Mouse (Mus musculus): Measurements from ENCODE around the gene 1190007I07Rik.
"Not testable (repeated sequence)": the region's sequence is repeated elsewhere in the genome, so short reads cannot be mapped to it uniquely, and the experiment has no call there.

1190007I07Rik gene

DNA sequence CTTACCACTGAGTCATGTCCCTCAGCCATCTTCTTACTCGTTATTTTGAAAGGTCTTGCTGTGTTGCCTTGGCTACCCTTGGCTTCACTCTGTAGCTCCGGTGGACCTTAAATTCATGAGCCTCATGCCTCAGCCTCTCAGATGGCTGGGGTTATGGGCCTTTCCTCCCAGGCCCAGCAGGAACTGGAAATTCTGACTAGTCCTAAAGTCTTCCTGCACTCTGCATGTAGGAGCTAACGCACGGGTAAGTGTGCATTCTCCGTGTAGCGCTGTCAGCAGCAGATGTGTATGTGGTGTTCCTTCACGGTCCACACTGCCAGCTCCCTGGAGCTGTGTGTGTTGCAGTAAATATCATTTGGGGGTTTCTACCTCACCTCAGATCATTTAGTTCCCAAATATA lies 8.1 kb upstream of the 1190007I07Rik start:
- in situ Hi-C loops (cut with MboI; ENCODE audit: unreplicated experiment in 2 of 2): loop anchor here in 1 of 2 experiments (10.0 to 25.0 kb wide), 2 partner anchors 914 to 1244 kb away; partner anchors contain the start of genes Dohh, Fzr1, Gm48551 and Gm48552

GRCm38 (mm10) chr10:82630497-82630896 lies 7.5 kb upstream of the 1190007I07Rik start:
- in situ Hi-C loops (cut with MboI; ENCODE audit: unreplicated experiment in 2 of 2): loop anchor here in 1 of 2 experiments (10.0 to 25.0 kb wide), 2 partner anchors 914 to 1243 kb away; partner anchors contain the start of genes Dohh, Fzr1, Gm48551 and Gm48552

- in situ Hi-C loops (cut with MboI; ENCODE audit: unreplicated experiment in 2 of 2): loop anchor here (5.0 to 25.0 kb wide), 3 partner anchors 68 to 1242 kb away; partner anchors contain the start of genes Dohh (in 1 of the 2), Fzr1 (in 1 of the 2), Gm48551 (in 1 of the 2) and Gm48552 (in 1 of the 2)
These were observed 6.7 kb upstream of the 1190007I07Rik start, which contains the start of gene Tdg for GRCm38 (mm10) chr10:82629586-82630255. Gene Tdg (plus strand): TSS chr10:82629828.

DNA sequence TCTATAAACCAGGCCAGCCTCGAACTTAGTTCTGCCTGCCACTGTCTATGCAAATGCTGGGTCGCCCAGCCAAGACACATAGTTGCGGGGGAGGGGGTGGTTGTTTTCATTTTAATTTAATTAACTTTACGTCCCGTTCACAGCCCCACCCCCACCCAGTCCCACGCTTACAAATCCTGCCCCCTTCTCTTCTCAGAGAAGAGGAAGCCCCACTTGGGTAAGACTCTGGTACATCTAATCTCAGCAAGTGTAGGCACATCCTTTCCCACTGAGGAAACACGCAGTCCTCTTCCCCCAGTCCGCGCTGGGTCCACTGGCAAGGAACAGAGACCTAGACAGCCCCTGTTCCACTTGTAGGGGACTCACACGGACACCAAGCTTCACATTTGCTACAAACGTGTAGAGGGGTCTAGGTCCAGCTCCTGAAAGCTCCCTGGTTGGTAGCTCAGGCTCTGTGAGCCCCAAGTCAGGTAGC lies 6.1 kb upstream of the 1190007I07Rik start:
- in situ Hi-C loops (cut with MboI; ENCODE audit: unreplicated experiment in 2 of 2): loop anchor here (5.0 to 25.0 kb wide), 2 partner anchors 68 to 1242 kb away; partner anchors contain the start of genes Dohh (in 1 of the 2), Fzr1 (in 1 of the 2), Gm48551 (in 1 of the 2) and Gm48552 (in 1 of the 2)

- in situ Hi-C loops (cut with MboI; ENCODE audit: unreplicated experiment in 2 of 2): loop anchor here in 1 of 2 experiments (25.0 kb wide), 1 partner anchor 986 kb away; the partner anchor contains the start of genes Ankrd24, Gm10778 and Sirt6
These were observed 515 bp upstream of the 1190007I07Rik start for GRCm38 (mm10) chr10:82623553-82623932.

DNA sequence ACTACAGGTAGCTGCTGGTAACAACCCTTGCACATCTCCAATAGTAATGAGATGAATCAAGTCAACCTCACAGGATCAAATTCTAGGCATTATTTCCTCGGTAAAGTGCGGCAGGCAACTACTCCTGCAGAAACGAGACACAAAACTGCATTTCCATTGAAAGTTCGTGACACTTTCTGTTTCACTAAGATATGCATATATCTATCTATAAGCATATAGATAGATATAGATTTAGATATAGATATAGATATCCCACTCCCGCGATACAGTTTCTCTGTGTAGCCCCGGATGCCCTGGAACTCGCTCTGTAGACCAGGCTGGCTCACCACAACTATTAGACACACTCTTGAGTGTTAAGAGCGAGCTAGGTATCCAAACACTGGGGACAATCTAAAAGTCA lies 793 bp downstream of the 1190007I07Rik start:
- in situ Hi-C loops (cut with MboI; ENCODE audit: unreplicated experiment in 2 of 2): loop anchor here in 1 of 2 experiments (25.0 kb wide), 1 partner anchor 985 kb away; the partner anchor contains the start of genes Ankrd24, Gm10778 and Sirt6

GRCm38 (mm10) chr10:82594421-82594820 lies 28.6 kb downstream of the 1190007I07Rik start:
- in situ Hi-C loops (cut with MboI; ENCODE audit: unreplicated experiment in 2 of 2): not testable (repeated sequence)

GRCm38 (mm10) chr10:82589673-82590072 lies 33.4 kb downstream of the 1190007I07Rik start:
- in situ Hi-C loops (cut with MboI; ENCODE audit: unreplicated experiment in 2 of 2): not testable (repeated sequence)

GRCm38 (mm10) chr10:82571091-82571490 lies 51.9 kb downstream of the 1190007I07Rik start:
- in situ Hi-C loops (cut with MboI; ENCODE audit: unreplicated experiment in 2 of 2): not testable (repeated sequence)

Measured in v-Abl transformed pro-B cells (cell line).